Mouse (Mus musculus): ENCODE data around the gene Aig1. TPM values are rescaled to one million over a fixed set of nuclear protein-coding genes. Genes with fewer than 3 reads are reported as not detected.

Aig1 gene
- total and polyA plus RNA-seq, 3 experiments: 0.13 TPM; not detected in 2

DNA sequence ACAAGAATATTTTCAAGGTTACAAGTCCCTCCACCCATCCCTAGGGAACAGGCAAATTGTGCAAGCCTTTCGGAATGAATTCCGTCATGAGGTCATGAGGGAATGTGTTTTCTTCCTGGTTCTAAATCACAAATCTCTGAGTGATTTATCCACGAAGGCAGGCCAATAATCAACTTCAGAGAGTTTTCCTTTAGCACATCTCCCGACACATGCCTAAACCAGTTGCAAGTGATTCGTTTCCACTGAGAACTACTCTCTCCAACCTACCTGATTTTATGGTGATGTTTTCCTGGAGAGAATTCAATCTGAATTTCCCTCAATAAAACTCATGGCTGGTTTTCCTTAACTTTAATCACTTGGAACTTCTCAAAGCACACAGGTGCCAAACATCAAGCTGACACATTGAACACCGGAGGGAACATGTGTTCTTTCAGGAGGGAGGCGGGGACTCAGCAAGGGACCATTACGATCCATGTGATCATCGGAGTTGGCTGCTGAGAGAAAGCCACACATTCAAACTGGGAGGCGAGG, 201.5 kb downstream of the Aig1 start:
- no peak overlapping the region for H3K9ac ChIP-seq (ENCODE audit: control insufficient read depth, low read depth, low read length, poor library complexity, severe bottlenecking)
- H3K36me3 ChIP-seq (ENCODE audit: control insufficient read depth in 1 of 2, insufficient read depth in 2 of 2, low read length in 2 of 2): no peaks in the 10 kb centered on the region
- no peak overlapping the region for H3K4me3 ChIP-seq (ENCODE audit: control insufficient read depth in 1 of 2, insufficient read depth in 1 of 2, low read depth in 2 of 2, low read length in 2 of 2)
- H3K9me3 ChIP-seq (replicated peaks; ENCODE audit: insufficient read depth, low read length): no peaks in the 10 kb centered on the region
- no peaks in the 10 kb centered on the region for H3K4me1 ChIP-seq (ENCODE audit: control insufficient read depth in 1 of 2, insufficient read depth in 2 of 2, low read length in 2 of 2)
- no peak overlapping the region for H3K27ac ChIP-seq (ENCODE audit: control insufficient read depth, low read depth, low read length)
- no peaks in the 10 kb centered on the region for H3K79me2 ChIP-seq (ENCODE audit: control insufficient read depth, insufficient read depth, low read length, poor library complexity)
- no peak for DNase-seq (ENCODE audit: low read depth, low spot score)
- TF ChIP-seq SMC3 (IDR thresholded peaks at IDR 0.05; ENCODE audit: low read depth, low read length) (no peak), ZNF384 (IDR thresholded peaks at IDR 0.05; ENCODE audit: low read depth, low read length) (no peak), RAD21 (IDR thresholded peaks at IDR 0.05; ENCODE audit: low read depth, low read length) (no peak), CHD1 (IDR thresholded peaks at IDR 0.05; ENCODE audit: low read depth, low read length) (no peak), POLR2AphosphoS2 (IDR thresholded peaks at IDR 0.05; ENCODE audit: low read length) (no peak), E2F4 (IDR thresholded peaks at IDR 0.05; ENCODE audit: borderline replicate concordance, low read depth, low read length) (no peak), MYC (IDR thresholded peaks at IDR 0.05; ENCODE audit: low read depth, low read length) (no peak), UBTF (IDR thresholded peaks at IDR 0.05; ENCODE audit: borderline replicate concordance, insufficient read depth, low read depth, low read length) (no peak), GABPA (IDR thresholded peaks at IDR 0.05; ENCODE audit: low read depth, low read length) (no peak), TAL1 (IDR thresholded peaks at IDR 0.05; ENCODE audit: low read length) (no peak), USF2 (IDR thresholded peaks at IDR 0.05; ENCODE audit: borderline replicate concordance in 1 of 2, insufficient read depth in 1 of 2, low read depth in 1 of 2, low read length in 2 of 2) (no peak), MYB (IDR thresholded peaks at IDR 0.05; ENCODE audit: low read depth, low read length) (no peak), ZC3H11A (IDR thresholded peaks at IDR 0.05; ENCODE audit: low read depth, low read length) (no peak), MAZ (IDR thresholded peaks at IDR 0.05; ENCODE audit: low read depth, low read length) (no peak), ELF1 (IDR thresholded peaks at IDR 0.05; ENCODE audit: low read depth, low read length) (no peak), MXI1 (IDR thresholded peaks at IDR 0.05; ENCODE audit: low read depth, low read length) (no peak), MEF2A (IDR thresholded peaks at IDR 0.05; ENCODE audit: extremely low read depth, insufficient replicate concordance, low read depth, low read length, poor library complexity, severe bottlenecking) (no peak), POLR2AphosphoS5 (IDR thresholded peaks at IDR 0.05; ENCODE audit: borderline replicate concordance, low read depth, low read length) (no peak)
- H3K27me3 ChIP-seq (ENCODE audit: control insufficient read depth in 1 of 2, insufficient read depth in 2 of 2, low read length in 2 of 2): no peaks in the 10 kb centered on the region

- no peak for DNase-seq (ENCODE audit: low read depth, low spot score)
- no peak overlapping the region for H3K4me3 ChIP-seq (ENCODE audit: control insufficient read depth in 1 of 2, insufficient read depth in 1 of 2, low read depth in 2 of 2, low read length in 2 of 2)
- TF ChIP-seq EP300 (IDR thresholded peaks at IDR 0.05; ENCODE audit: low read depth in 1 of 2, low read length in 2 of 2): no peak
- no peak for TF ChIP-seq RAD21 (IDR thresholded peaks at IDR 0.05; ENCODE audit: low read depth, low read length)
- no peak for TF ChIP-seq POLR2A (IDR thresholded peaks at IDR 0.05; ENCODE audit: control insufficient read depth in 1 of 2, insufficient read depth in 1 of 2, low read depth in 1 of 2, low read length in 2 of 2, poor library complexity in 1 of 2)
- no peak for TF ChIP-seq MYC (IDR thresholded peaks at IDR 0.05; ENCODE audit: low read depth, low read length)
- TF ChIP-seq HCFC1 (IDR thresholded peaks at IDR 0.05; ENCODE audit: low read depth, low read length): no peak
- TF ChIP-seq ZMIZ1 (IDR thresholded peaks at IDR 0.05; ENCODE audit: low read depth, low read length): no peak
- TF ChIP-seq SMC3 (IDR thresholded peaks at IDR 0.05; ENCODE audit: low read depth, low read length): no peak
- no peak for TF ChIP-seq GATA1 (IDR thresholded peaks at IDR 0.05; ENCODE audit: low read depth, low read length)
- TF ChIP-seq BHLHE40 (IDR thresholded peaks at IDR 0.05; ENCODE audit: borderline replicate concordance, low read depth, low read length): no peak
- no peak for TF ChIP-seq ZC3H11A (IDR thresholded peaks at IDR 0.05; ENCODE audit: low read depth, low read length)
- no peak for TF ChIP-seq USF1 (IDR thresholded peaks at IDR 0.05; ENCODE audit: low read depth, low read length)
- no peak for TF ChIP-seq ELF1 (IDR thresholded peaks at IDR 0.05; ENCODE audit: low read depth, low read length)
- no peak for TF ChIP-seq KAT2A (conservative IDR thresholded peaks at IDR 0.05; ENCODE audit: low read depth, low read length)
- no peak for TF ChIP-seq POLR2AphosphoS2 (IDR thresholded peaks at IDR 0.05; ENCODE audit: low read length)
- no peak for TF ChIP-seq CTCF (IDR thresholded peaks at IDR 0.05 in 2 of 3, conservative IDR thresholded peaks at IDR 0.05 in 1 of 3; ENCODE audit: control insufficient read depth in 1 of 3, insufficient read depth in 1 of 3, low read depth in 2 of 3, low read length in 3 of 3, poor library complexity in 1 of 3, severe bottlenecking in 1 of 3)
- no peak for TF ChIP-seq NELFE (IDR thresholded peaks at IDR 0.05; ENCODE audit: low read depth, low read length)
Observed at GRCm38 (mm10) chr10:13663476-13663875, 205.3 kb downstream of the Aig1 start.

More at GRCm38 (mm10) chr10:13663476-13663875, 205.3 kb downstream of the Aig1 start:
- no peaks in the 10 kb centered on the region for H3K36me3 ChIP-seq (ENCODE audit: control insufficient read depth in 1 of 2, insufficient read depth in 2 of 2, low read length in 2 of 2)
- H3K9ac ChIP-seq (ENCODE audit: control insufficient read depth, low read depth, low read length, poor library complexity, severe bottlenecking): no peak overlapping the region
- H3K4me1 ChIP-seq (ENCODE audit: control insufficient read depth in 1 of 2, insufficient read depth in 2 of 2, low read length in 2 of 2): no peaks in the 10 kb centered on the region
- H3K27ac ChIP-seq (ENCODE audit: control insufficient read depth, low read depth, low read length): no peak overlapping the region
- no peaks in the 10 kb centered on the region for H3K79me2 ChIP-seq (ENCODE audit: control insufficient read depth, insufficient read depth, low read length, poor library complexity)
- H3K9me3 ChIP-seq (replicated peaks; ENCODE audit: insufficient read depth, low read length): no peaks in the 10 kb centered on the region
- no peaks in the 10 kb centered on the region for H3K27me3 ChIP-seq (ENCODE audit: control insufficient read depth in 1 of 2, insufficient read depth in 2 of 2, low read length in 2 of 2)
